Mouse (Mus musculus) kidney, adult 18-20 months (tissue): Measurements from ENCODE around the gene Tcte2.
A peak's percentile ranks its signal among the peaks of the same experiment; 100 is the strongest.
"Not testable (repeated sequence)": the region's sequence is repeated elsewhere in the genome, so short reads cannot be mapped to it uniquely, and the experiment has no call there.

Experiments used
- DNase-seq: peaks from one replicate; pipeline ENCODE4 v3.0.0; 2021

Gene Tcte2

GRCm38 (mm10) chr17:13761179-13761913 lies at the start of gene Tcte2:
Gene Tcte2 (minus strand): TSS chr17:13761825.
- peak; percentile 71 for DNase-seq

- DNase-seq = no peak
Observed at GRCm38 (mm10) chr17:13806016-13806415, 44.4 kb upstream of the Tcte2 start.

GRCm38 (mm10) chr17:13802836-13803408 lies 41.3 kb upstream of the Tcte2 start:
- DNase-seq = no peak

GRCm38 (mm10) chr17:13797691-13798090 lies 36.1 kb upstream of the Tcte2 start:
- DNase-seq = no peak

GRCm38 (mm10) chr17:13790033-13790432 lies 28.4 kb upstream of the Tcte2 start:
- not testable (repeated sequence) for DNase-seq

- DNase-seq = no peak
Observed at GRCm38 (mm10) chr17:13783469-13783868, 21.8 kb upstream of the Tcte2 start.

GRCm38 (mm10) chr17:13781948-13782347 lies 20.3 kb upstream of the Tcte2 start:
- DNase-seq = no peak

- no peak for DNase-seq
Observed at GRCm38 (mm10) chr17:13778865-13779264, 17.2 kb upstream of the Tcte2 start.

GRCm38 (mm10) chr17:13777676-13778075 lies 16.1 kb upstream of the Tcte2 start:
- no peak for DNase-seq

- peak; percentile 38 for DNase-seq
Observed at GRCm38 (mm10) chr17:13769256-13769655, 7.6 kb upstream of the Tcte2 start.

- no peak for DNase-seq
Observed at GRCm38 (mm10) chr17:13768531-13768930, 6.9 kb upstream of the Tcte2 start.

- not testable (repeated sequence) for DNase-seq
Observed at GRCm38 (mm10) chr17:13764911-13765310, 3.3 kb upstream of the Tcte2 start.

GRCm38 (mm10) chr17:13763819-13764218 lies 2.2 kb upstream of the Tcte2 start:
- DNase-seq = no peak

GRCm38 (mm10) chr17:13760675-13761178 lies 898 bp downstream of the Tcte2 start:
- peak; percentile 36 for DNase-seq

- peak; percentile 85 for DNase-seq
Observed at GRCm38 (mm10) chr17:13759853-13760627, 1.6 kb downstream of the Tcte2 start, which contains the start of gene Afdn. Gene Afdn (plus strand): TSS chr17:13760539.

- DNase-seq = peak; percentile 52
Observed at GRCm38 (mm10) chr17:13759156-13759852, 2.3 kb downstream of the Tcte2 start.

GRCm38 (mm10) chr17:13758586-13758985 lies 3.0 kb downstream of the Tcte2 start:
- no peak for DNase-seq

GRCm38 (mm10) chr17:13754940-13755339 lies 6.7 kb downstream of the Tcte2 start:
- no peak for DNase-seq

- DNase-seq = no peak
Observed at GRCm38 (mm10) chr17:13753918-13754317, 7.7 kb downstream of the Tcte2 start.

GRCm38 (mm10) chr17:13749027-13749426 lies 12.6 kb downstream of the Tcte2 start:
- DNase-seq = no peak

- no peak for DNase-seq
Observed at GRCm38 (mm10) chr17:13747681-13748080, 13.9 kb downstream of the Tcte2 start.

- DNase-seq = no peak
Observed at GRCm38 (mm10) chr17:13746330-13746729, 15.3 kb downstream of the Tcte2 start.

GRCm38 (mm10) chr17:13745373-13745772 lies 16.3 kb downstream of the Tcte2 start:
- DNase-seq = no peak
